Mouse (Mus musculus) E14TG2a.4 (cell line): ENCODE measurements around the gene Vmn1r85.

Source experiments
- CTCF ChIP-seq: conservative IDR thresholded peaks from 2 replicates; pipeline ENCODE4 v1.5.1; 2014; ENCODE audit warnings: low read length
- NANOG ChIP-seq: IDR thresholded peaks from 2 replicates; pipeline ENCODE4 v1.6.1; 2014; ENCODE audit warnings: borderline replicate concordance, low read length, mixed read lengths
- POU5F1 ChIP-seq: IDR thresholded peaks from 2 replicates; pipeline ENCODE4 v1.6.1; 2014; ENCODE audit warnings: low read length, borderline replicate concordance

DNA sequence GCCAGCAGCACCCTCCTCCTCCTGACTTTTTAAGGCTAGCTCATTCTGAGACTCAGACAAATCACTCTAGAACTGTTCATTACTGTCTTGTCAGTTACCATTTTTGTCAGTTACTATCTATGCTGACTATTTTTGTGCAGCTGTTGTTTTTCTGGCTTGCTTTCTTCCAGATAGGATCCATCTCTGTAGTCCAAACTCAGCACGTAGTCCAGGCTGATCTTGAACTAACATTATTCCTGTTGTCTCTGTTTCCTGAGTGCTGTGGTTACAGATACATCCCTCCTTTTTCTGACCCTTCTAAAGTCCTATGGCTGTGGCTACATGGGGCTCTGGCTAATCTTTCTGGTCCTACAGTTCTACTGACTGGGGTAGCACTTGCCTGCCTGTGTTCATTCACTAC, 55.8 kb downstream of the Vmn1r85 start:
- TF ChIP-seq CTCF (no peak), POU5F1 (no peak), NANOG (no peak)
